In the genomic region with DNA sequence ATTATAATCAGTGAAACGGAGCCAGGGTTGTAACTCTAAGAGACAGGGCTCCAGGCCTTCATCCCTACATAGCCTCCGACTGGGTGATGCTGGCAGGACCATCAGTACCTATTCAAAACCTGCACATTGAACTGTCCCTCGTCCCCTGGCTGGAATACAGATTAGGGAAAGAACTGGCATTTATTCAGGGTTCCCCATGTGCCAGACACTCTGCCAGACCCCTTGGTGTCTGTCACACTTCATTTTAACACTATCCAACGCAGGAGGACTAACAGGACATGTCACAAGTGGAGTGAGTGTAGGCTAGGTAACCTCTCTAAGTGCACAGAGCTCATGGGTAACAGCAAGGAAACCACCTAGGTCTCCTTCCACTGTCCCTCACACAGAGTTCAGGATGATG, we compare ENCODE assay signal across 26 mouse cellular contexts. TPM values are rescaled to one million over a fixed set of nuclear protein-coding genes. Genes with fewer than 3 reads are reported as not detected.
DNase-seq lines count a peak whose midpoint lies in the region; ATAC-seq and TF ChIP-seq lines count a peak whose summit lies in the region.
"Had no signal": no experiment of that assay in that cellular context is flagged by ENCODE, and none has a peak within 500 bp of the region (broad histone marks: within the 10 kb centered on the region; RNA-seq: fewer than 3 reads in every experiment).

No protein-coding gene starts in this region.

- H3K27me3 ChIP-seq in hindbrain, postnatal 0 days (ENCODE audit: insufficient read depth, low read length) = no peaks in the 10 kb centered on the region
- H3K27me3 ChIP-seq in hindbrain, embryonic 11.5 days (ENCODE audit: control insufficient read depth, insufficient read depth, low read length) = no peaks in the 10 kb centered on the region
- H3K27me3 ChIP-seq: CH12.LX; heart, embryonic 12.5 days; heart, embryonic 15.5 days; hindbrain, embryonic 13.5 days had no signal

- no peaks in the 10 kb centered on the region for H3K36me3 ChIP-seq in hindbrain, postnatal 0 days (ENCODE audit: insufficient read depth, low read length)
- no peaks in the 10 kb centered on the region for H3K36me3 ChIP-seq in hindbrain, embryonic 11.5 days (ENCODE audit: control insufficient read depth, insufficient read depth, low read length)
- H3K36me3 ChIP-seq: G1E; heart, embryonic 12.5 days; heart, embryonic 15.5 days; hindbrain, embryonic 13.5 days had no signal

- H3K4me3 ChIP-seq in hindbrain, postnatal 0 days (ENCODE audit: low read length) = no peak overlapping the region
- no peak overlapping the region for H3K4me3 ChIP-seq in hindbrain, embryonic 11.5 days (ENCODE audit: low read depth, low read length)
- H3K4me3 ChIP-seq: gastrocnemius, adult 2 months; heart, adult 2 months; heart, embryonic 12.5 days; heart, embryonic 15.5 days; hindbrain, embryonic 13.5 days had no signal

- no peaks in the 10 kb centered on the region for H3K9me3 ChIP-seq in hindbrain, postnatal 0 days (ENCODE audit: low read length)
- H3K9me3 ChIP-seq in hindbrain, embryonic 11.5 days (ENCODE audit: control insufficient read depth, low read length) = no peaks in the 10 kb centered on the region
- H3K9me3 ChIP-seq: G1E; heart, embryonic 12.5 days; heart, embryonic 15.5 days; hindbrain, embryonic 13.5 days had no signal

- H3K27ac ChIP-seq in hindbrain, postnatal 0 days = no peak overlapping the region
- H3K27ac ChIP-seq in hindbrain, embryonic 11.5 days (ENCODE audit: low read depth, low read length) = no peak overlapping the region
- H3K27ac ChIP-seq: gastrocnemius, adult 2 months; heart, adult 2 months; heart, embryonic 15.5 days; hindbrain, embryonic 13.5 days had no signal

- DNase-seq in heart, adult 11 months = peak; percentile 88
- DNase-seq in heart, postnatal 4 days = no peak
- DNase-seq in hindbrain, postnatal 0 days (ENCODE audit: low spot score) = peak; percentile 9
- DNase-seq in hindbrain, embryonic 11.5 days (ENCODE audit: low spot score) = no peak
- peak; percentile 8 for DNase-seq in urinary bladder, postnatal 14 days (ENCODE audit: low spot score)
- no peak for DNase-seq in urinary bladder, postnatal 10 days (ENCODE audit: low spot score)
- no peak for DNase-seq in thymus, postnatal 0 days (ENCODE audit: low spot score)
- DNase-seq: adrenal gland, adult 2 months; adrenal gland, postnatal 14 days; B cell, adult 2 months; cerebellum, adult 11 months; cerebellum, adult 2 months; cerebellum, adult 9-11 months; forebrain, postnatal 0 days; gastrocnemius, adult 2 months; gastrocnemius, postnatal 14 days had no signal

- H3K9ac ChIP-seq in hindbrain, postnatal 0 days (replicated peaks; ENCODE audit: low read length) = no peak overlapping the region
- H3K9ac ChIP-seq in hindbrain, embryonic 11.5 days (ENCODE audit: low read depth, low read length) = no peak overlapping the region
- H3K9ac ChIP-seq: forebrain, postnatal 0 days; heart, embryonic 12.5 days; heart, embryonic 15.5 days; hindbrain, embryonic 13.5 days had no signal

- no peaks in the 10 kb centered on the region for H3K4me1 ChIP-seq in hindbrain, postnatal 0 days (ENCODE audit: insufficient read depth, low read length)
- no peaks in the 10 kb centered on the region for H3K4me1 ChIP-seq in hindbrain, embryonic 11.5 days (replicated peaks; ENCODE audit: control insufficient read depth, insufficient read depth, low read length)
- H3K4me1 ChIP-seq: hindbrain, embryonic 13.5 days had no signal

- WGBS in hindbrain, postnatal 0 days = 48% methylated on average over 4 of the region's 4 CpGs
- 86% methylated on average over 4 of the region's 4 CpGs for WGBS in hindbrain, embryonic 11.5 days

- ATAC-seq in hindbrain, postnatal 0 days = no peak
- no peak for ATAC-seq in hindbrain, embryonic 11.5 days (ENCODE audit: low FRiP score)
- ATAC-seq: forebrain, embryonic 14.5 days; forebrain, postnatal 0 days; hindbrain, embryonic 16.5 days; inflammation-experienced regulatory T-cells, adult 6 months; intestine, embryonic 16.5 days had no signal

- TF ChIP-seq CTCF in hindbrain, postnatal 0 days (IDR thresholded peaks at IDR 0.05; ENCODE audit: low read depth) = no peak

- no peak overlapping the region for H3K4me2 ChIP-seq in hindbrain, postnatal 0 days (ENCODE audit: low read depth, low read length)
- no peak overlapping the region for H3K4me2 ChIP-seq in hindbrain, embryonic 11.5 days (replicated peaks; ENCODE audit: low read depth, low read length)
- H3K4me2 ChIP-seq: heart, embryonic 12.5 days; heart, embryonic 15.5 days; hindbrain, embryonic 13.5 days had no signal

RNA-seq across cellular contexts. Expression of a gene that starts 37.8 kb away (rescaled TPM):
- 100 to 1,000 TPM; 111 to 116 TPM for total RNA-seq in heart, postnatal 4 days (2021)
- 71.1 and 72.8 TPM in 2 replicates for total RNA-seq in hindbrain, postnatal 0 days (2014; rRNA removed)
- 51.8 and 59.3 TPM in 2 replicates for polyA plus RNA-seq in hindbrain, postnatal 0 days (2015; fragmentation: Nextera tagmentation; extraction: Ambion mirVana)
- 15.9 and 22.6 TPM in 2 replicates for polyA plus RNA-seq in hindbrain, embryonic 11.5 days (2014; fragmentation: Nextera tagmentation; extraction: Ambion mirVana)
- polyA plus RNA-seq in thymus, postnatal 0 days (2015; fragmentation: Nextera tagmentation; extraction: Ambion mirVana) = 6.0 and 6.9 TPM in 2 replicates

Comparison
In these comparisons a context has a peak if more than half of its experiments do, and no peak if none do; other contexts are left out.
1. DNase-seq: peak in heart, adult 11 months (single experiment), hindbrain, postnatal 0 days (single experiment) and urinary bladder, postnatal 14 days (single experiment); none in heart, postnatal 4 days (single experiment), hindbrain, embryonic 11.5 days (single experiment), urinary bladder, postnatal 10 days (single experiment) and thymus, postnatal 0 days (single experiment).